Mouse (Mus musculus): ENCODE data around the gene Car11. TPM values are rescaled to one million over a fixed set of nuclear protein-coding genes. Genes with fewer than 3 reads are reported as not detected.

Car11 gene
- polyA plus RNA-seq, 1 experiment = 351 TPM

DNA sequence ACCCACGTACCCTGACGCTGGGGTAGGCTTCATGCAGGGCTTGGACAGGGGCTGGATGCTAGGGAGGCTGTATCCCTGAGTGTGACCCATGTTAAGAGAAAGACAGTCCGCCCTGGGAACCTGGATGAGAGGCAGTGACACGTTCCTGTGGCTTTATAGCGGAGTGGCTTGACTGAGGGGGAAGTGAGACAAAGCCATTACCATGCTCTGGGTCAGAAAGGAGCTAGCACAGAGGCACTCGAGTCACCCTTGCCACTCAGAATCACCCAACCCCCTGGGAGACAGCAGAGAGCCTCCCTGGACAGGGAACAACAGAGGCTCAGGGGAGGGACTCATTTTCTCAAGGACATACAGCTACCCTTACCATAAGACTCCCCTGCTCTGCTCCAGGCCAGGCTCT, 10.5 kb upstream of the Car11 start:
- TF ChIP-seq CTCF (IDR thresholded peaks at IDR 0.05; ENCODE audit: extremely low read depth, insufficient read depth, low read length) = no peak
- TF ChIP-seq POLR2A (IDR thresholded peaks at IDR 0.05; ENCODE audit: extremely low read depth, insufficient read depth, low read length) = no peak
- Histone ChIP-seq H3K27ac (ENCODE audit: insufficient read depth, low read length) (no peak overlapping the region), H3K4me1 (ENCODE audit: control insufficient read depth, insufficient read depth, low read length) (peaks cover 1% of the 10 kb centered on the region; the same call in 1 of the 2 replicates), H3K4me3 (ENCODE audit: insufficient read depth, low read length) (no peak overlapping the region)

DNA sequence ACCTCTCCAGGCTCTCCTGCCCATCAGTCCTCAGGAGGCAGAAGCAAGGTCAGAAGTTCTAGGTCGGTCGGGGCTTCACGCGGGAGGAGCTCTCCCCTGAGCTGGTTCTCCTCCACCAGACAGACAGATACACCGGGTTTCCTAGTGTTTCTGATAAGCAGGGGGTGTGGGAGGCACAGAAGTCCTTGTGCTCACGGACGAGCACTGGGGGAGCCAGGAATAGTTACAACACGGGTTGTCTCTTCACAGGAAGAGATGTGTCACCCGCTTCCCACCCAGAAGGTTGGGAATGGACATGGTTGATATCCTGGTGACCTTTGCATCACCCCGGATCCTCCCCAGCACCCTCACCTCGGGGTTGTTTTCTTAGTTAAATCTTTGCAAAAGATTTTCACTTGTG, 9.8 kb upstream of the Car11 start:
- Histone ChIP-seq H3K27ac (ENCODE audit: insufficient read depth, low read length) (no peak overlapping the region), H3K4me1 (ENCODE audit: control insufficient read depth, insufficient read depth, low read length) (peaks cover 1% of the 10 kb centered on the region; the same call in 1 of the 2 replicates), H3K4me3 (ENCODE audit: insufficient read depth, low read length) (no peak overlapping the region)
- TF ChIP-seq POLR2A (IDR thresholded peaks at IDR 0.05; ENCODE audit: extremely low read depth, insufficient read depth, low read length) (no peak), CTCF (IDR thresholded peaks at IDR 0.05; ENCODE audit: extremely low read depth, insufficient read depth, low read length) (no peak)

DNA sequence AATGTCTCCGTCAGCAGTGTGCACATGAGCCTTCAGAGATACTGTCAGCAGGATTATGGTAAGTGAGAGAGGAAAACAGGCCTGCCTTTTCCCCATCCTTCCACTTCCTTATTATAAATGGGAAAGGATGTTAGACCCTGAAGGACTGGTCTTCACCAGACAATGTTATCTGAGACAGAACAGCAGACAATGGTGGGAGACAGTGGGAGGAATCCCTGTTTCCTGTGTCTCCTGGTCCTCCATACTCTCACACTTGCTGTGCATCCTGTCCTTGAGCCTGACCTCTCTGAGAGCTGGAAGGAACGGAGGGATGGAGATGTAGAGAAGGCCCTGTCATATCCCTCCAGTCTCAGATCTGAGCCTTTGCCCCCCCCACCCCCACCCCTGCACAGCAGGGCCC, 7.3 kb upstream of the Car11 start:
- Histone ChIP-seq H3K4me1 (ENCODE audit: control insufficient read depth, insufficient read depth, low read length) (peaks cover 1% of the 10 kb centered on the region; the same call in 1 of the 2 replicates), H3K27ac (ENCODE audit: insufficient read depth, low read length) (no peak overlapping the region)
- TF ChIP-seq CTCF (IDR thresholded peaks at IDR 0.05; ENCODE audit: extremely low read depth, insufficient read depth, low read length) (no peak), POLR2A (IDR thresholded peaks at IDR 0.05; ENCODE audit: extremely low read depth, insufficient read depth, low read length) (no peak)

DNA sequence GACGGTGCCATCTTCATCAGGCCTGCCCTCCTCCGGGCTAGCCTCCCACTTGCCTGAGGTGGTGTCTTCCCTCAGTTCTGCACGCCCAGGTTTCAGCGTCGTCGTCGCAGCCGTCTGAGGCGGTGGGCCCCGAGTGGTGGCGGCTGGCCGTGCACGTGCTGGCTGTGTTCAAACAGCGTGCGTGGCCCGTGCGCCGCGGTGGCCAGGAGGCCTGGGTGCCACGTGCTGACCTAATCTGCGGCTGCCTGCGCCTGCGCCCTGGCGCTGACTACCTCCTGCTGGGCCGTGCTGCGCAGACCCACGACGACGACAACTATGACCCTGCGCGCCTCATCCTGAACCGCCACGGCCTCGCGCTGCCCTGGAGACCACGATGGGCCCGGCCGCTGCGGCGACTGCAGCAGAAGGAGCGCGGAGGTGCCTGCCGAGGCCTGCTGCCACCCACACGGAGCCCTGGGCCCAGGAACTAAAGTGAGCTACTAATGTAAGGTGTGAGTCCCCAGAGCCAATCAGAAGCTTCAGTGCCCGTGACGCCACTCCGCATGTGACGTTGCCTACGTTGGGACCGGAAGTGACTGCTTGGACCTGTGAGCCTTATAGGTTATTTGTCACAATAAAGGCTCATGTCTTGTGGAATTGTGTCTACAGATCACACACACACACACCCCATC, 5.6 kb upstream of the Car11 start, which contains the start of gene Sec1:
Gene Sec1 (minus strand): TSS at position 482 of the 671 bp plus-strand sequence.
- TF ChIP-seq POLR2A (IDR thresholded peaks at IDR 0.05; ENCODE audit: extremely low read depth, insufficient read depth, low read length) (no peak), CTCF (IDR thresholded peaks at IDR 0.05; ENCODE audit: extremely low read depth, insufficient read depth, low read length) (no peak)
- Histone ChIP-seq H3K4me3 (ENCODE audit: insufficient read depth, low read length) (no peak within 1 kb of the TSS), H3K4me1 (ENCODE audit: control insufficient read depth, insufficient read depth, low read length) (peaks cover 1% of the 10 kb centered on the region; the same call in 1 of the 2 replicates), H3K27ac (ENCODE audit: insufficient read depth, low read length) (no peak within 1 kb of the TSS)

More for the DNA sequence above, 7.3 kb upstream of the Car11 start:
- H3K4me3 ChIP-seq (ENCODE audit: insufficient read depth, low read length) = no peak overlapping the region

DNA sequence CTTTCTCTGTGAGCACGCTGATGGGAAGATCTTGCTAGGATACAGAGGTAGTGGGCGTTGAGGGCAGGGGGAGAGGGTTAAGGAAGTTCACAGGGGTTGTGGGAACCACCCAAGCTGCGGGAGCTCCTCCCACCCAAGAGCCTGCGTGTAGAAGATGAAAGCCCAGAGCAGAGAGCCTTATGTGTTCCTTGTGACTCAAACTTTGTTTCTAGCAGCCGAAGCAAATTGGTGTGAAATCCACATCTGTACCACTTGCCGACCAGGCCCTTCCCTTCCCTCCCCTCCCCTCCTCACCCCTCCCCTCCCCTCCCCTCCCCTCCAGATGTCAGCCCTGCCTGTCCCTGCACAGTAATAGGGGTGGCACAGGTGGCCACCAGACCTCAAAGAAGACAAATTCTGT, 4.5 kb upstream of the Car11 start:
- H3K4me3 ChIP-seq (ENCODE audit: insufficient read depth, low read length) = no peak overlapping the region
- no peak overlapping the region for H3K27ac ChIP-seq (ENCODE audit: insufficient read depth, low read length)
- TF ChIP-seq POLR2A (IDR thresholded peaks at IDR 0.05; ENCODE audit: extremely low read depth, insufficient read depth, low read length) (no peak), CTCF (IDR thresholded peaks at IDR 0.05; ENCODE audit: extremely low read depth, insufficient read depth, low read length) (no peak)
- H3K4me1 ChIP-seq (ENCODE audit: control insufficient read depth, insufficient read depth, low read length) = peaks cover under 1% of the 10 kb centered on the region; the same call in 1 of the 2 replicates

DNA sequence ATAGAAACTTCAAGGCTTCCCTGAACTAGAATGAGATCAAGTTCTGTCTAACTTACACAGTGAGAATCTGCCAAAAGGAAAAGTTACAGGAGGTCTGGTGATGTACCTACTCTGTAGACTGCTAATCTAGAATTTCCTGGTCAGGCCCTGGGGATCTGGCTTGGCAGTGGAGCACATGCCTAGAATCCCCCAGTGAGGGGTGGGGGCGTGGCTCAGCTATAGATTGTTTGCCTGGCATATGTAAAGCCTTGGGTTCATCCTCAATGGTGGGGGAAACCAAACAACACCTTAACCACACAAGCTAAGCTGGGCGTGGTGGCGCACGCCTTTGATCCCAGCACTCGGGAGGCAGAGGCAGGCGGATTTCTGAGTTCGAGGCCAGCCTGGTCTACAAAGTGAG, 1.7 kb upstream of the Car11 start:
- no peak for TF ChIP-seq CTCF (IDR thresholded peaks at IDR 0.05; ENCODE audit: extremely low read depth, insufficient read depth, low read length)
- TF ChIP-seq POLR2A (IDR thresholded peaks at IDR 0.05; ENCODE audit: extremely low read depth, insufficient read depth, low read length) = no peak
- no peak overlapping the region for H3K27ac ChIP-seq (ENCODE audit: insufficient read depth, low read length)
- no peaks in the 10 kb centered on the region for H3K4me1 ChIP-seq (ENCODE audit: control insufficient read depth, insufficient read depth, low read length)
- H3K4me3 ChIP-seq (ENCODE audit: insufficient read depth, low read length) = no peak overlapping the region

DNA sequence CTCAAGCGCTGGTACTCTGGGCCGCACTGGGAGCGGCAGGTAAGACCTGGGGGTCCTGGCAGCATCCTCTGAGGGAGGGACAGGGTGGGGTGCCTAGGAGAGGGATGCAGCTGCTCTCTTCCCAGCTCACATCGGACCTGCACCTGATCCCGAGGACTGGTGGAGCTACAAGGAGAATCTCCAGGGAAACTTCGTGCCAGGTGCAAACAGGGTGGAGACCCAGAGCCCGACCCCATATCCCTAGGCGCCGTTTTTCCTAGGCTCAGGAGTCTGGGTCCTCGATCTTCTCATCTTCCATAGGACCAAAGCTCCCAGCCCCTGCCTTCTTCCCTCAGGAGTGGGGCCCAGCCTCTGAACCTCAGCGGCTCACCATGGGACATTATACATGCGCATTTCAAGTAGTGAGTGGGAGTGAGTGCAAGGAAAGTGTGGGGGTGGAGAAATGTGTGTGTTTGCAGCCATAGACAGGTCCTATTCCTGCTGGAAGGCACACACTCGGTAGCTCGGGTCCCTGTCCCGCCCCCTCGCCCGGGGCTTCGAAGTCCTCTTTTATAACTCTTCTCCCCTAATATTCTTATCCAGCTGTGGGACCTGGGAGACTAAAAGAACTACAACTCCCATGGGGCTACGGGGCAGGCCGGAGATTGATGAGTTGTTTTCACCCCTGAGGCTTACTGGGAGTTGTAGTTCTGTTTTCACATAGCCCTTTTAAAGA, 815 bp downstream of the Car11 start:
- Histone ChIP-seq H3K27ac (ENCODE audit: insufficient read depth, low read length) (peak overlapping the region; percentile 86), H3K4me3 (ENCODE audit: insufficient read depth, low read length) (peak overlapping the region; percentile 84), H3K4me1 (ENCODE audit: control insufficient read depth, insufficient read depth, low read length) (no peaks in the 10 kb centered on the region)
- peak; percentile 91 for TF ChIP-seq POLR2A (IDR thresholded peaks at IDR 0.05; ENCODE audit: extremely low read depth, insufficient read depth, low read length)
- no peak for TF ChIP-seq CTCF (IDR thresholded peaks at IDR 0.05; ENCODE audit: extremely low read depth, insufficient read depth, low read length)

DNA sequence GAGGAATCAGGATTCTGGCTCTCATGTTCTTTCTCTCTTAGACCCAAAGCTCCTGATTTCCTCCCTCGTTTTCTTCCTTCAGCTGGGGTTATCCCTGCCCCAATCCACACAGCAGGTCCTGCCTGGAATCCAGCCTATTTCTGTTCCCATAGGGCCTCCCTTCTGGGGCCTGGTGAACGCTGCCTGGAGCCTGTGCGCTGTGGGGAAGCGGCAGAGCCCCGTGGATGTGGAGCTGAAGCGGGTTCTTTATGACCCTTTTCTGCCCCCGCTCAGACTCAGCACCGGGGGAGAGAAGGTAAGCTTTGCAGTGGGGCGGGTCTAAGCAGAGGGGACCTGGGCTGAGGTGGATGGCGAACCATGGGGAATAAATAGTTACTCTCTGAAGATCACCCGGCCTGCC, 1.4 kb downstream of the Car11 start:
- peak overlapping the region; percentile 22; the same call in 1 of the 2 replicates for H3K27ac ChIP-seq (ENCODE audit: insufficient read depth, low read length)
- no peaks in the 10 kb centered on the region for H3K4me1 ChIP-seq (ENCODE audit: control insufficient read depth, insufficient read depth, low read length)
- no peak for TF ChIP-seq POLR2A (IDR thresholded peaks at IDR 0.05; ENCODE audit: extremely low read depth, insufficient read depth, low read length)
- peak overlapping the region; percentile 84 for H3K4me3 ChIP-seq (ENCODE audit: insufficient read depth, low read length)

DNA sequence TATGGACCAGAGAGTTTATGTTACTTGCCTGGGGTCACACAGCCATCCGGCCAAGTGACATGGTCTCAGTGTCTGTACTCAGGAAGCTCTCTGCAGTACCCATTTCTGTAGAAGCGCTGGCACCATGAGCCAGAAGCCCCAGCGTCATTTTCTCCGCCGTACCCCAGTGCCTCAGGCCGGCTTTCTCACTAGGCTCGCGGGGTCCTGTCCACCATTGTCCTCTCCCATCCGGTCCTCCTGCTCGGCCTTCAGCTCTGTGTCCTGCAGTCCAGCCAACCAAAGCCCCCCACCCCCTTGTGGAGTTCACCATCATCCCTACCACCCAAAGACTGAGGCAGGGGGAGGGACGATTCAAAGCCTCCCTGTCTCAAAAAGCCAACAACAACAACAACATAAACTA, 2.0 kb downstream of the Car11 start:
- TF ChIP-seq CTCF (IDR thresholded peaks at IDR 0.05; ENCODE audit: extremely low read depth, insufficient read depth, low read length) (no peak), POLR2A (IDR thresholded peaks at IDR 0.05; ENCODE audit: extremely low read depth, insufficient read depth, low read length) (no peak)
- peak overlapping the region; percentile 84 for H3K4me3 ChIP-seq (ENCODE audit: insufficient read depth, low read length)
- no peak overlapping the region for H3K27ac ChIP-seq (ENCODE audit: insufficient read depth, low read length)
- H3K4me1 ChIP-seq (ENCODE audit: control insufficient read depth, insufficient read depth, low read length) = no peaks in the 10 kb centered on the region

DNA sequence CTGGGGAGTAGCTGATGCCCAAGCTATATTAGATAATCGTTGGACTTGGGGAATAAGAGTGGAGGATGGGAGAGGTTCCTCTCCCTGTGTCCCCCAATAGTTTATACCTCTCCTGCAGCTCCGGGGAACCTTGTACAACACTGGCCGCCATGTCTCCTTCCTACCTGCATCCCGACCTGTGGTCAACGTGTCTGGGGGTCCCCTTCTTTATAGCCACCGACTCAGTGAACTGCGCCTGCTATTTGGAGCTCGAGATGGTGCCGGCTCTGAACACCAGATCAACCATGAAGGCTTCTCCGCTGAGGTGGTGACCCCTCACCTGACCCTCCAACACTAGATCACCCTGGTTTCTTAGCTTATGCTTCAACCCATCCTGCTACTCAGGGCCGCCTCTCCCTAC, 2.7 kb downstream of the Car11 start:
- TF ChIP-seq POLR2A (IDR thresholded peaks at IDR 0.05; ENCODE audit: extremely low read depth, insufficient read depth, low read length) (no peak), CTCF (IDR thresholded peaks at IDR 0.05; ENCODE audit: extremely low read depth, insufficient read depth, low read length) (no peak)
- no peaks in the 10 kb centered on the region for H3K4me1 ChIP-seq (ENCODE audit: control insufficient read depth, insufficient read depth, low read length)
- no peak overlapping the region for H3K4me3 ChIP-seq (ENCODE audit: insufficient read depth, low read length)
- H3K27ac ChIP-seq (ENCODE audit: insufficient read depth, low read length) = no peak overlapping the region

Data from cortical plate, adult 2 months (tissue).